Mouse (Mus musculus) right cerebral cortex, postnatal 4 days (tissue): ENCODE data around the gene Atp6v1g2.

ENCODE experiments used
- DNase-seq: peaks from one replicate; pipeline ENCODE4 v3.0.0-alpha.2; 2022

Atp6v1g2 gene

DNA sequence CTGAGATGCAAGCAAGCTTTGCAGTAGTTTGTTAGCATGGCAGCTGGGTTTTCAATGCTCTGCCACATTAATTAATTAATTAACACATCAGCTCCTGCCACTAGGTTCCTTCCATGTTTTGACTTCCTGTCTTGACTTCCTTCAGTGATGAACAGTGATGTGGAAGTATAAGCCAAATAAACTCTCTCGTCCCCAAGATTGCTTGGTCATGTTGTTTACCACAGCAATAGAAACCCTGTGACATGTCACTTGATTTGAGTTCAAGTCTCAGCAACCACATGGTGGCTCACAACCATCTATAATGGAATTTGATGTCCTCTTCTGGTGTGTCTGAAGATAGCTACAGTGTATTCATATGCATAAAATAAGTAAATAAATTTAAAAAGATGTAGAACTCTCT is 23.9 kb downstream of the Atp6v1g2 start:
- DNase-seq, result no peak

- DNase-seq, result peak; percentile 90
Measured at GRCm38 (mm10) chr17:35257824-35258491, 24.5 kb downstream of the Atp6v1g2 start.

GRCm38 (mm10) chr17:35258492-35259478 is 25.3 kb downstream of the Atp6v1g2 start:
- no peak for DNase-seq

DNA sequence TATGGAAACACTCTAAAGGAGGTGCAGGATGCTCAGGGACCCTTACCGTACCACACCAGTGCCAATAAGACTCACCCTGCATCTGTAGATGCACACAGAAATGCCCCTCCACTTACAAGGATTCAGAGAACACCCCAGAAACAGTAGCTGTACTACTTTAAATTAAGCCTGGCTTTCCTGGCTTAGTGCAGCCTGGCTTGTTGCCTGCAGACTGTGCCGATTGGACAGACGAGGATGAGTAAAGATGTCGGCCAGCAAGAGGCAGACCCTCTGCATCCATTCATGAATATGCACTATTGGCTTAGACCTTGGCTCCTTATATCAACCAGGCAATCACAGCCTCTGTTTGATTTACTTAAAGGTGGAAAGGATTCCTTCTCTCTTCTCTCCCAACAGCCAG is 26.2 kb downstream of the Atp6v1g2 start:
- no peak for DNase-seq

GRCm38 (mm10) chr17:35261651-35262050 is 28.2 kb downstream of the Atp6v1g2 start:
- no peak for DNase-seq

GRCm38 (mm10) chr17:35262664-35263522 is 29.4 kb downstream of the Atp6v1g2 start, which contains the start of gene H2-D1:
Gene H2-D1 (plus strand): TSS chr17:35262730.
- peak; percentile 98 for DNase-seq

DNA sequence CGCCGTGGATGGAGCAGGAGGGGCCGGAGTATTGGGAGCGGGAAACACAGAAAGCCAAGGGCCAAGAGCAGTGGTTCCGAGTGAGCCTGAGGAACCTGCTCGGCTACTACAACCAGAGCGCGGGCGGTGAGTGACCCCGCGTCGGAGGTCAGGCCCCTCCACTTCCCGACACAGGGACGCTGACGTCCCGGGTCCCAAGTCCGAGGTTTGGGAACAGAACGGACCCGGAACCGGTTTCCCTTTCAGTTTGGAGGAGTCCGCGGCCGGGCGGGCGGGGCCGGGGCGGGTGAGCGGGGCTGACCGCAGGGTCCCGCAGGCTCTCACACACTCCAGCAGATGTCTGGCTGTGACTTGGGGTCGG is 30.0 kb downstream of the Atp6v1g2 start:
- DNase-seq, result no peak

- DNase-seq, result no peak
Measured at GRCm38 (mm10) chr17:35267399-35268086, 34.1 kb downstream of the Atp6v1g2 start.

DNA sequence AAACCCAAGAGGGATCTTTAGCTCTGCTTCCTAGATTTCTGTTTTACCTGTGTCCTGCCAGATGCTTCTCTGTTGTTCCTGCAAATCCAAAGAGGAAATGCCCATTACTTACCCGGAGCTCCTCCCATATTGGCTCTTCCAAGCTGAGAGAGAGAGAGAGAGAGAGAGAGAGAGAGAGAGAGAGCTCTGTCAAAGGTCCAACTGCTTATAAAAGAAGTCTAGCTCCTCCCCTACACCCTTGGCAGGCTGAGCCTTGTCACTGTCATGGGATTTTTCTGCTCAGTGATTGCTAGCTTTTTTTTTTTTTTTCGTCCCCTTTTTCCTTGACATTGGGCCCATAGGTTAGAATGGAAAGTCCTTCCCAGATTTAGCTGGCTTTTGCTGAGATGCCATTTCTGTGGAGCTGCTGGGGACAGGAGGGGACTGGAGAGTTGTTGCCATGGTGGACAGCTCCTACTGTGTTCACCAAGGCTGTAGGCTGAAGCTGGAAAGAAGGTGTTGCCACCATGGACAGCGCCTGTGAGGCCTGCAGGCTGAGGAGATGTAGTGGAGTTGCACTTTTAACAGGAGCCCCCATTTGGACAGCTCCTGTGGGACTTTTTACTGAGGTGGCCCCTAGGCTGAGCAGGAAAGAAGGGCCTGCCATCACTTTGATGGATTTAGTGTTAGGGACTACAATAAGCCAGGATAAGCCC is 36.3 kb downstream of the Atp6v1g2 start:
- no peak for DNase-seq

GRCm38 (mm10) chr17:35272249-35272648 is 38.8 kb downstream of the Atp6v1g2 start:
- DNase-seq, result no peak

GRCm38 (mm10) chr17:35274770-35275169 is 41.3 kb downstream of the Atp6v1g2 start:
- DNase-seq, result peak; percentile 94

- DNase-seq, result no peak
Measured at GRCm38 (mm10) chr17:35276304-35276864, 42.9 kb downstream of the Atp6v1g2 start.

- DNase-seq, result no peak
Measured at GRCm38 (mm10) chr17:35278049-35278448, 44.6 kb downstream of the Atp6v1g2 start.

DNA sequence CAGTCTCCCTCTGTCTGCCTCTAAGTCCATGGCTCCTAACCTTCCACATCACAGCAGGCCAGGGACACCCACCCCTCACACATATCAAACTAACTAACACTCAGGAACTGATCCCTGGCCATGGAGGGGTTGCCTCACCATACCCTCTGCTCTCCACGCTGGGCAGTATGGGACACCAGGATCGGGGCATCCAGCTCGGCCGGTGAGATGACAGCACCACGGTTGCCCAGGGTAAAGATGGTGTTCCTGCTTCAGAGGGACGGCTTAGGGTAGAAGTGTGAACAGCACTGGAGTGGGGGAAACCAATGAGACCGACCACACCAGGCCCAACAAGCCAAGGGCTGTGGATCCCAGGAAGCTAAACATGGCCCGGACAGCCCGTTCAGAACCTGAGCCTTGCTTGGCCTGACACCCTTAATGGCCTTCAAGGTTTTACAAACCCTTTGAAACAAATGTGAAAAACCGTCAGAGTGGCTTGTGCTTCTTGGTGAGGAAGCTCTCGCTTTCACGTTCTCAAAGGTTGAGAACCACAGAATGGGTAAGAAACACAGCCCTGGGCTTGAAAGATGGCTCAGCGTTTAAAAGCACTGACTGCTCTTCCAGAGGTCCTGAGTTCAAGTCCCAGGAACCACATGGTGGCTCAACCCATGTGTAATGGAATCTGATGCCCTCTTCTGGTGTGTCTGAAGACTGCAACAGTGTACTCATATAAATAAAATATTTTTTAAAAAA is 45.7 kb downstream of the Atp6v1g2 start:
- DNase-seq, result no peak

- no peak for DNase-seq
Measured at GRCm38 (mm10) chr17:35280276-35280675, 46.8 kb downstream of the Atp6v1g2 start.

GRCm38 (mm10) chr17:35285431-35285830 is 52.0 kb downstream of the Atp6v1g2 start:
- no peak for DNase-seq
